7 mouse cellular contexts compared by ENCODE assay signal in genomic region chr5:18797606-18798005, GRCm38 (mm10).
DNase-seq lines count a peak whose midpoint lies in the region; TF ChIP-seq lines count a peak whose summit lies in the region.
"Not testable (repeated sequence)": the region's sequence is repeated elsewhere in the genome, so short reads cannot be mapped to it uniquely, and the experiment has no call there.

No protein-coding gene starts in this region.

- in situ Hi-C loops in ES-E14 (cut with MboI; ENCODE audit: low sequenced_read_pairs in 2 of 2, unreplicated experiment in 2 of 2): not testable (repeated sequence)

- not testable (repeated sequence) for H3K9me3 ChIP-seq in E14TG2a.4 (ENCODE audit: low read length); ES-E14 (ENCODE audit: control insufficient read depth, insufficient read depth, low read depth, low read length)

- H3K4me1 ChIP-seq in E14TG2a.4 (replicated peaks; ENCODE audit: low read depth, low read length): peaks cover 35% of the 10 kb centered on the region
- not testable (repeated sequence) for H3K4me1 ChIP-seq in ES-E14 (ENCODE audit: control insufficient read depth in 2 of 2, insufficient read depth in 2 of 2, low read length in 2 of 2, poor library complexity in 1 of 2)

- not testable (repeated sequence) for H3K27me3 ChIP-seq in E14TG2a.4 (ENCODE audit: insufficient read depth, low read length)

- not testable (repeated sequence) for TF ChIP-seq CTCF in E14TG2a.4 (conservative IDR thresholded peaks at IDR 0.05; ENCODE audit: low read length)

- H3K36me3 ChIP-seq in E14TG2a.4 (ENCODE audit: insufficient read depth, low read length); ES-E14 (ENCODE audit: control insufficient read depth, insufficient read depth, low read length, poor library complexity, severe bottlenecking): not testable (repeated sequence)

- DNase-seq in ES-CJ7 (ENCODE audit: low read depth, low spot score): peak; percentile 62
- DNase-seq in ES-E14 (ENCODE audit: low read depth, low spot score): not testable (repeated sequence)
- DNase-seq in R1 (ENCODE audit: low read depth, low spot score): peak; percentile 72
- DNase-seq in ZHBTc4 (ENCODE audit: low read depth, low spot score): peak; percentile 50
- peak; percentile 11 for DNase-seq in fat pad, adult 2 months (ENCODE audit: extremely low read depth, low read depth, low spot score)
- peak; percentile 20 for DNase-seq in gonadal fat pad, adult 2 months (ENCODE audit: low read depth)

- H3K9ac ChIP-seq in ES-E14 (ENCODE audit: insufficient read depth, low read depth, low read length, poor library complexity, severe bottlenecking): not testable (repeated sequence)

- peak overlapping the region; percentile 12; the same call in 1 of the 2 replicates for H3K27ac ChIP-seq in ES-E14 (ENCODE audit: insufficient read depth, low read depth, low read length, poor library complexity, severe bottlenecking)

- H3K4me3 ChIP-seq in E14TG2a.4 (replicated peaks; ENCODE audit: low read length): peak overlapping the region; percentile 83
- H3K4me3 ChIP-seq in ES-E14 (ENCODE audit: insufficient read depth in 1 of 2, low read depth in 1 of 2, low read length in 2 of 2, poor library complexity in 1 of 2, severe bottlenecking in 1 of 2): peak overlapping the region; percentile 52 to 70
